Mouse (Mus musculus) megakaryocyte, adult 5-6 weeks (primary cell): ENCODE data around the gene Zfp872. TPM values are rescaled to one million over a fixed set of nuclear protein-coding genes. Genes with fewer than 3 reads are reported as not detected.
A peak's percentile ranks its signal among the peaks of the same experiment; 100 is the strongest.
"Not testable (repeated sequence)": the region's sequence is repeated elsewhere in the genome, so short reads cannot be mapped to it uniquely, and the experiment has no call there.

Source experiments
- ATAC-seq: 2 replicates; pipeline ENCODE4 v1.8.0; 2016; ENCODE audit warnings: mild to moderate bottlenecking, inconsistent platforms; ENCODE audit not compliant: poor library complexity, severe bottlenecking
- total RNA-seq, 2 experiments: library from RNA; stranded (forward) in 1 of 2; stranded (reverse) in 1 of 2; fragments of 153-499, 151-499 nt in 1 of 2; fragments of 221-1000, 200-1000 nt in 1 of 2; gene quantifications; 2 replicates each; pipeline versions ENCODE4 v1.2.3 to v1.2.4; 2015 to 2017

Zfp872 gene
- total RNA-seq (2015), result not detected in 2 replicates
- total RNA-seq (2017), result not detected in 2 replicates

GRCm38 (mm10) chr9:22188025-22188611 lies at the start of gene Zfp872:
Gene Zfp872 (plus strand): TSS chr9:22188090.
- no peak for ATAC-seq

DNA sequence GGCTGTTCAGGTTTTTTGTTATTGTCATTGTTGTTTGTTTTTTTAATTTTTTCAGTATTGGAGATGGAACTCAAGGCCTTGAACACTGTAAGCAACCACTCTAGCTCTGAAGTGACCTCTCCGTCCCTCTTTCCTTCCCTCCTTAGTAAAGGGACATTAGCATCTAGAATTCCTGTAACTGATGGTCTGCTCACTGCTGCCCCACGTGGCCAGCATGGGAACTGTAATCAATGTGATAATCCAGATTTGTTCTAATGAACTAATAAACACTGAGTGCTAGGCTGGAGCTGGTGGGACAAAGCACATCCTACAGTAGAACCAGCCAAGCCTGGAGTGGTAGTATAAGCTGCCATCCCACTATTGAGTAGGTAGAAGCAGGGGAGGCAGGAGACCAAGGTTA lies 49.4 kb upstream of the Zfp872 start:
- peak; percentile 49; the same call in 1 of the 2 replicates for ATAC-seq

DNA sequence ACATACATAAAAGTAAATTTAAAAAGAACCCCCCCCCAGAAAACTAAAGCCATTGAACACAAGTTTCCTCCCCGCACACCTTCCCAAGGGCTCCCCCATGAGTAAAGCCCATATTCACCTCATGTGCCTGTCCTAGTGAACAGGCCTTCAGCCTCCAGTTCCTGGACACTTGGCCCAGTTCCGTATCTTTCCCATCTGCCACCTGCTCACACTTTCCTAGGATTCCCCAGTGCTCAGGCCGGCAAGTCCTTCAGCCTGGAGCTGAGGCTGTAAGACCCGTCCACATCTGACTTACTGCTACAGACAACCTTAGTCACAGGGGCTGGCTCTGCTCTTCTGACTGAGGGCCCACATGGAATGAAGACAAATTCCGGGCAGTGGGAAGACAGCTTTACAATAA lies 48.1 kb upstream of the Zfp872 start:
- ATAC-seq, result no peak

DNA sequence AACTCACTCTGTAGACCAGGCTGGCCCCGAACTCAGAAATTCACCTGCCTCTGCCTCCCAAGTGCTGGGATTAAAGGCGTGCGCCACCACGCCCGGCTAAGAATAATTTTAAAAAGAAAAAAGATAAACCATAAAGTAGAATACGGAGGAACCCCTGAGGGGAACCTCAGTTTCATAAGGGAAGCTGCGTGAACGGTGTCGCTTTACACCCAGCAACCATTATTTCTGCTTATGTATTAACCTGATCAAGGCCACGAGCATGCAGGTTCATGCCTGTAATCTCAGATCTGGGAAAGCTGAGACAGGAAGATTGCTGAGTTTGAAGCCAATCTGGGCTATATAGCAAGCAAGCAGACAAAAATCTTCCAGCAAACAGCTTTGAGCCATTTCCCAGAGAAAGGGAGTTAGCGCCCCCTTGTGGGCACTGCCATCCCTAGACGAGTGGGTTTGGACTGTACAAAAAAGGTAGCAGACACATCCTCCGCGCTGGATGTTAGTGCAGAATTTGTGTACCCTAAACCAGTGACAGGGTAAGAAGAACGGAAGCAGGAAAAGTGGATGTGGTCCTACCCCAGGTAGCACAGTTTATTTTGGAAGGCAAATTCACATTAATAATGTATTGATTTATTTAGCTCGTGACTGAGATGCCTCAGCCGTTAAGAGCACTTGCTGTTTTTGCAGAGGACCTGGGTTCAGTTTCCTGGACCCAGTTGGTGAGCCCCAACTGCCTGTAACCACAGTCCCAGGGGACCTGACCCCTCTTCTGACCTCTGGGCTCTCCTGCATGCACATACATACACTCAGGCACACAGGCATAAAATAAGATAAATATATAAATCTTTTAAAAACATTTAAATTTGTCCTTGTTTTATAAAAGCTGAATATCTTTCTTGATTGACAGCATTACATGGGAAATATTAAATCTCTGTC lies 44.5 kb upstream of the Zfp872 start:
- ATAC-seq, result peak; percentile 87

- peak; percentile 39; the same call in 1 of the 2 replicates for ATAC-seq
Measured at GRCm38 (mm10) chr9:22144304-22144965, 43.5 kb upstream of the Zfp872 start.

DNA sequence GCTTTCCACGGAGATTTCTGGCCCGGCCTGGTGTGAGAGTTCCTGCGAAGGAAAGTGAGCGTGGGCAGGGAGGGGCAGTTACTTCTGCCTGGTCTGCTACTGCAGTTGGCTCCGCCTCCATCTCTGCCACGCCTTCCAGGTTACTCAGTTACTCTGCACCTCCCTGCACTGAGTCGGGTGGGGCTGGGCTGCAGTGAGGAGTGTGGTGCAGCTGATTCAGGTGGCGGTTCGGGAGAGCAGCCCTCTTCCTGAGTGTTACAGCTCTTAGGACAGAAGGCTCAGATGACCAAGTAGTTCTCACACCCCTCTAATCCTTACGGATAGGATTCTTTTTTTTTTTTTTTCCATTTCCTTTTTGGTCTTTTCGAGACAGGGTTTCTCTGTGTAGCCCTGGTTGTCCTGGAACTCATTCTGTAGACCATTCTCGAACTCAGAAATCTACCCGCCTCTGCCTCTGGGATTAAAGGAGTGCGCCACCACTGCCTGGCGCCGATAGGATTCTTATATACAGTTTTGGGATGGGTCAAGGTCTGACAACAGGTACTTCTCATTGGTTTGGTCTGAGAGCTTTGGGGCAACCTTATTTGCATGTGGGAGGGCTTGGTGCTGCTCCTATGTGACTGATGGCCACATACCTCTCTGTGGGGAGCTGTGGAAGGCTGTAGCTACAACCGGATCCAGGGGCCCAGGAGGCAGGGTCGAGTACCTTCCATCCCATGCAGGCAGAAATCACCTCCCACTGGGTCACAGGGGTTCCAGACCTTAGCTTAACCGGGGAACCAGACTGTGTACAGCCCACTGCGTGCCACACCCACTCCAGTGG lies 38.3 kb upstream of the Zfp872 start:
- peak; percentile 75 for ATAC-seq

DNA sequence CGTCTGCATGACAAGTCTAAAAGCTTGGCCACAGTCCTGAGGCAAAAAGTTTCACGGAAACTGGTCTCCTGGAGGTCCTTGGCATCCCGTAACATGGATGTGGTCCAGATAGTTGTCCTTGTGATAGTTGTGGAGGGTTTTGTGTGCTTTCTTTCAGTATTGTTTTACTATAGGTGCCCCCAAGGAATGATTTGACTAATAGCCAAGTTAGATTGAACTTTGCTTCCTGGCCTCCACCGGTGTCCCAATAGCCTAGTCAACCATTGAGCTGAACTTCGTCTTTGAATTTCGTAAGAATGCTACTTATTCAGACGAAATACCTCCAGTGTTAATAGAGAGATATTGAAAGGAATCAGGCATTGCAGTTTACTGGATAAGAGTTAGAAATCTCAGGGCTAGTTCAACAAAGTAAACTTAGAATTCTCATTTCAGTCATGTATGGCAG lies 37.6 kb upstream of the Zfp872 start:
- ATAC-seq, result not testable (repeated sequence)

DNA sequence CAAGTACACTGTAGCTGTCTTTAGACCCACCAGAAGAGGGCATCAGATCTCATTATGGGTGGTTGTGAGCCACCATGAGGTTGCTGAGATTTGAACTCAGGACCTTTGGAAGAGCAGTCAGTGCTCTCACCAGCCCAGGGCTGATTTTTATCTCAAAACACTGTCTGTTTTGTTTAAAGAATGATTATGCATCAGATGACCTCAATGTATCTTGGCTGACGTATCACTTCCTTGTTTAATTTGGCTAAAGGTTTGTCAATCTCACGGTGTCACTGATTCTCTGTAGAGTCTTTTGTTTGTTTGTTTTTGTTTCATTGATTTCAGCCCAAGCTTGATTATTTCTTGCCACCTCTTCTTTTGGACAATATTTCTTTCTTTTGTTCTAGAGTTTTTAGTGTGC lies 36.9 kb upstream of the Zfp872 start:
- no peak for ATAC-seq

- ATAC-seq, result no peak
Measured at GRCm38 (mm10) chr9:22153810-22154209, 34.1 kb upstream of the Zfp872 start.

DNA sequence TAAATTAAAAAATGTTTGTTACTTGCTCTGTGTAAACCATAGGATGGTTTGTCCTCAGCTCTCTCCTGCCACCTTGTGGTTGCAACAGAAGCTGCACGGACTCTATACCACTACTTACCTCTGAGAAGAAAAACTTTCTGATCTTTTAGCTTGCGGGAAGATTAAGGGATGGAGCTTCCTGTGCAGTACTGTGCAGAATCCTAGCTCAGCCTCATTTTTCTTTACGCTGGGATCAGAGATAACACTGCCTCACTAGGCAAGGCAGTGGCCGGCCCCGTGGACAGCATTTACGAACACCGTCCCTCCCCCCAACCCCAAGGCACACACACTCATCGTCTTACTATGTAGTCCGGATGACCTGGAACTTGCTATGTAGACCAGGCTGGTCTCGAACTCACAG lies 32.3 kb upstream of the Zfp872 start:
- peak; percentile 43 for ATAC-seq

- peak; percentile 98 for ATAC-seq
Measured at GRCm38 (mm10) chr9:22156497-22157245, 31.2 kb upstream of the Zfp872 start, which contains the start of gene Pigyl. Gene Pigyl (plus strand): TSS chr9:22156846.

GRCm38 (mm10) chr9:22157516-22158265 lies 30.2 kb upstream of the Zfp872 start:
- no peak for ATAC-seq

DNA sequence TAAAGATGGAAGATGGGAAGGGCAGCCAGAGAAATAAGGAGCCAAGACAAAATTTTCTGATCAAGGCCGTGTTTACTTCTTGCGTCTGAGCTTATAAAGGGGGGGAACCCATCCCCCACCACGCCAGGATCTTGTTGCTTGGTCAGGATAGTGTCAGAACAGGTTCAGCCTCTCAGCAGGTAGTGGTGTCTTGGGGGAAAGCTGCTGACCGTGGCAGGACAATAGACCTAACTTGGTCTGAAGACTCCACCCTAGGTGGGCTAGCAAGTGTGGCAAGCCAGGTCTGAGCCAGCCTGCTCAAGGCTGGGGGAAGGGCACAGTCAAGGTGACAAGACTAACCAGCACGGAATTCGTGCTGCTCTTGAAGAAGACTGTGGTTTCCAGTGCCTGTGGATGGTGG lies 26.6 kb upstream of the Zfp872 start:
- ATAC-seq, result no peak

- ATAC-seq, result no peak
Measured at GRCm38 (mm10) chr9:22162305-22162704, 25.6 kb upstream of the Zfp872 start.

DNA sequence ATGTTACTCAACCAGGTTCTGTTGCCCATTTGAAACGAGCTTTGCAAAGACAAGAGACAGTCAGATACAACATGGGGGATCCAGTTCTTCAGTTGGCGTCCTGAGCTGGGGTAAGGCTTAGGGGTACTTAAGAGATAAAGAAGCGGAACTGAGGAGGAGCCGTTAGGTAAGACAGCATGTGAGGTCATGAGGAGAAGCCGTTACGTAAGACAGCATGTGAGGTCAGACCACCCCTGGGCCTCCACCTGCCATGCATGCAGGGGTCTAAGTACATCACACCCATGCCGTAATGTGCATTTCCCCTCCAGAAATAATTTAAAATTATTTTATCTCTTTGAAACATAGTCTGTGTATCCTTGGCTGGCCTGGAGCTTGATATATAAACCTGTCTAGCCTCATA lies 25.0 kb upstream of the Zfp872 start:
- peak; percentile 64 for ATAC-seq

GRCm38 (mm10) chr9:22164711-22165668 lies 22.9 kb upstream of the Zfp872 start:
- ATAC-seq, result peak; percentile 84

- no peak for ATAC-seq
Measured at GRCm38 (mm10) chr9:22165964-22166363, 21.9 kb upstream of the Zfp872 start.

- no peak for ATAC-seq
Measured at GRCm38 (mm10) chr9:22166686-22167085, 21.2 kb upstream of the Zfp872 start.
